In genomic region chr5:122511405-122511804, GRCm38 (mm10) we compare ENCODE assay signal across 12 mouse cellular contexts. TPM values are rescaled to one million over a fixed set of nuclear protein-coding genes. Genes with fewer than 3 reads are reported as not detected.
DNase-seq lines count a peak whose midpoint lies in the region; ATAC-seq lines count a peak whose summit lies in the region.
"Had no signal": no experiment of that assay in that cellular context is flagged by ENCODE, and none has a peak within 500 bp of the region (broad histone marks: within the 10 kb centered on the region; RNA-seq: fewer than 3 reads in every experiment).

No protein-coding gene starts in this region.

- peaks cover 3% of the 10 kb centered on the region for H3K9me3 ChIP-seq in heart, embryonic 16.5 days (replicated peaks; ENCODE audit: control insufficient read depth, low read length)

- peak; percentile 94 for DNase-seq in heart, adult 11 months
- DNase-seq in heart, adult 9 months (ENCODE audit: low spot score in 2 of 2) = no peak
- DNase-seq in 3134 (ENCODE audit: extremely low read depth, insufficient read length, low spot score) (peak; percentile 55), ES-CJ7 (ENCODE audit: low read depth, low spot score) (peak; percentile 31)
- no peak for DNase-seq in layer of hippocampus, adult 11-12 months (ENCODE audit: low spot score)
- DNase-seq in Muller cell, postnatal 12 days (ENCODE audit: inconsistent ontology term) = no peak

- H3K36me3 ChIP-seq in heart, embryonic 16.5 days (ENCODE audit: control insufficient read depth, insufficient read depth) = no peaks in the 10 kb centered on the region
- H3K36me3 ChIP-seq: forebrain, embryonic 10.5 days had no signal

- peaks cover 36% of the 10 kb centered on the region for H3K4me1 ChIP-seq in heart, embryonic 16.5 days (ENCODE audit: control insufficient read depth, insufficient read depth, low read length)

- H3K4me3 ChIP-seq in heart, embryonic 16.5 days (ENCODE audit: low read length) = no peak overlapping the region
- H3K4me3 ChIP-seq: forebrain, embryonic 10.5 days had no signal

- peak overlapping the region; percentile 57 for H3K9ac ChIP-seq in heart, embryonic 16.5 days (ENCODE audit: low read length)
- H3K9ac ChIP-seq: liver, embryonic 14.5 days had no signal

- peak overlapping the region; percentile 16 for H3K4me2 ChIP-seq in heart, embryonic 16.5 days (ENCODE audit: low read depth, low read length)

- WGBS in heart, embryonic 16.5 days = 21% methylated on average over 9 of the region's 9 CpGs

- peak overlapping the region; percentile 89 for H3K27ac ChIP-seq in heart, embryonic 16.5 days (ENCODE audit: low read length)
- H3K27ac ChIP-seq: forebrain, embryonic 10.5 days; liver, embryonic 14.5 days had no signal

- no peaks in the 10 kb centered on the region for H3K27me3 ChIP-seq in heart, embryonic 16.5 days (ENCODE audit: control insufficient read depth, insufficient read depth, low read length)
- H3K27me3 ChIP-seq: Patski had no signal

- ATAC-seq in heart, embryonic 16.5 days (replicated peaks; ENCODE audit: extremely low read depth, insufficient read depth, low FRiP score) = no peak
- ATAC-seq in erythroblast, adult 5-6 weeks (replicated peaks; ENCODE audit: low FRiP score, poor library complexity, severe bottlenecking) = no peak
- ATAC-seq: midbrain, embryonic 16.5 days; Patski had no signal

RNA-seq across cellular contexts. Expression of gene Atp2a2, which starts 9.4 kb away (rescaled TPM):
- 306 and 316 TPM in 2 replicates for polyA plus RNA-seq in heart, embryonic 16.5 days (2015; fragmentation: Nextera tagmentation; extraction: Ambion mirVana)
- total RNA-seq in erythroblast, adult 5-6 weeks (2015; ENCODE audit: low replicate concordance) = 20.2 and 37.4 TPM in 2 replicates
- 38.8 and 71.8 TPM in 2 replicates for total RNA-seq in erythroblast, adult 5-6 weeks (2017; ENCODE audit: low replicate concordance)

Comparison
In these comparisons a context has a peak if more than half of its experiments do, and no peak if none do; other contexts are left out.
1. DNase-seq: peak in heart, adult 11 months (single experiment), 3134 (single experiment) and ES-CJ7 (single experiment); none in heart, adult 9 months (0 of 2), layer of hippocampus, adult 11-12 months (single experiment) and Muller cell, postnatal 12 days (single experiment).